Mouse (Mus musculus) embryonic facial prominence, embryonic 10.5 days (tissue): ENCODE results near the gene Gm11238. TPM values are rescaled to one million over a fixed set of nuclear protein-coding genes. Genes with fewer than 3 reads are reported as not detected.
"Not testable (repeated sequence)": the region's sequence is repeated elsewhere in the genome, so short reads cannot be mapped to it uniquely, and the experiment has no call there.

Experiments used
- DNase-seq: peaks from one replicate; pipeline ENCODE4 v3.0.0-alpha.2; 2017; ENCODE audit warnings: low spot score
- H3K27ac ChIP-seq: fragments of 300-500 bp; sonication (generic); replicated peaks from 2 replicates; pipeline ENCODE4 v1.5.1; 2016; ENCODE audit warnings: mild to moderate bottlenecking
- H3K27me3 ChIP-seq: fragments of 300-500 bp; sonication (generic); replicated peaks from 2 replicates; pipeline ENCODE4 v1.6.1; 2016; ENCODE audit warnings: low read depth, mild to moderate bottlenecking; ENCODE audit not compliant: poor library complexity, severe bottlenecking
- H3K36me3 ChIP-seq: fragments of 300-500 bp; sonication (generic); replicated peaks from 2 replicates; pipeline ENCODE4 v1.6.1; 2016; ENCODE audit warnings: mild to moderate bottlenecking, moderate library complexity
- H3K4me1 ChIP-seq: fragments of 300-500 bp; sonication (generic); 2 replicates; pipeline ENCODE4 v1.6.1; 2016
- H3K4me3 ChIP-seq: fragments of 300-500 bp; sonication (generic); 2 replicates; pipeline ENCODE4 v1.5.1; 2016; ENCODE audit warnings: mild to moderate bottlenecking, moderate library complexity
- H3K9me3 ChIP-seq: fragments of 300-500 bp; sonication (generic); 2 replicates; pipeline ENCODE4 v1.6.1; 2016; ENCODE audit warnings: mild to moderate bottlenecking
- WGBS: fragments of 180-500 bp; shearing (Covaris S2); methylation state at CpG from one replicate; pipeline ENCODE4 v1.1.7; 2016; 5-methylcytosine and 5-hydroxymethylcytosine counted together
- polyA plus RNA-seq: library from polyadenylated mRNA; unstranded; fragments of >200 nt; fragmentation: Nextera tagmentation; extraction: Ambion mirVana; gene quantifications from 2 replicates; pipeline ENCODE4 v1.2.1, GENCODE M21; 2016

The Gm11238 gene
- not detected in 2 replicates for polyA plus RNA-seq

- not testable (repeated sequence) for H3K4me3 ChIP-seq, DNase-seq, H3K9me3 ChIP-seq, H3K4me1 ChIP-seq, H3K27me3 ChIP-seq, H3K36me3 ChIP-seq, H3K27ac ChIP-seq
- WGBS = no CpG with 5 or more reads among the region's 3 CpGs
Measured at GRCm38 (mm10) chr4:73607581-73607980, at the start of gene Gm11238. Gene Gm11238, plus strand, starts transcription at chr4:73607881.

GRCm38 (mm10) chr4:73599248-73599647 lies 8.4 kb upstream of the Gm11238 start:
- no peaks in the 10 kb centered on the region for H3K9me3 ChIP-seq
- H3K27ac ChIP-seq = no peak overlapping the region
- H3K27me3 ChIP-seq = no peaks in the 10 kb centered on the region
- H3K4me3 ChIP-seq = no peak overlapping the region
- H3K4me1 ChIP-seq = no peaks in the 10 kb centered on the region
- no peaks in the 10 kb centered on the region for H3K36me3 ChIP-seq
- 10% methylated on average over 3 of the region's 3 CpGs for WGBS
- no peak for DNase-seq

GRCm38 (mm10) chr4:73622684-73623083 lies 15.0 kb downstream of the Gm11238 start, which contains the start of gene Gm11237:
Gene Gm11237, plus strand, starts transcription at chr4:73622984.
- H3K4me1 ChIP-seq, DNase-seq, H3K27me3 ChIP-seq, H3K9me3 ChIP-seq, H3K27ac ChIP-seq, H3K4me3 ChIP-seq, H3K36me3 ChIP-seq: not testable (repeated sequence)
- WGBS = no CpG with 5 or more reads among the region's 3 CpGs

GRCm38 (mm10) chr4:73637821-73638220 lies 30.1 kb downstream of the Gm11238 start, which contains the start of gene Gm11236:
Gene Gm11236, plus strand, starts transcription at chr4:73638121.
- not testable (repeated sequence) for H3K27ac ChIP-seq, H3K4me1 ChIP-seq, H3K4me3 ChIP-seq, H3K9me3 ChIP-seq, H3K27me3 ChIP-seq, H3K36me3 ChIP-seq, DNase-seq
- WGBS = no CpG with 5 or more reads among the region's 4 CpGs

- not testable (repeated sequence) for H3K4me1 ChIP-seq, DNase-seq, H3K27me3 ChIP-seq, H3K36me3 ChIP-seq, H3K27ac ChIP-seq, H3K4me3 ChIP-seq, H3K9me3 ChIP-seq
- 91% methylated on average over 4 of the region's 4 CpGs for WGBS
Measured at GRCm38 (mm10) chr4:73661864-73662263, 54.2 kb downstream of the Gm11238 start.

GRCm38 (mm10) chr4:73668054-73668453 lies 60.4 kb downstream of the Gm11238 start, which contains the start of gene Gm11239:
Gene Gm11239, plus strand, starts transcription at chr4:73668354.
- WGBS = no CpG with 5 or more reads among the region's 4 CpGs
- H3K4me1 ChIP-seq, H3K27ac ChIP-seq, H3K36me3 ChIP-seq, H3K27me3 ChIP-seq, DNase-seq, H3K9me3 ChIP-seq, H3K4me3 ChIP-seq: not testable (repeated sequence)

GRCm38 (mm10) chr4:73683216-73683615 lies 75.5 kb downstream of the Gm11238 start, which contains the start of gene Gm428:
Gene Gm428, plus strand, starts transcription at chr4:73683516.
- not testable (repeated sequence) for H3K36me3 ChIP-seq, H3K4me1 ChIP-seq, H3K9me3 ChIP-seq, H3K27me3 ChIP-seq, H3K27ac ChIP-seq, H3K4me3 ChIP-seq, DNase-seq
- WGBS = 89% methylated on average over 2 of the region's 4 CpGs

Other genes with a start within 250 kb of the Gm11238 start
- not detected in 2 replicates for gene Gm11487, start 202.8 kb upstream of the Gm11238 start, polyA plus RNA-seq
- not detected in 2 replicates for gene Gm11237, start 15.1 kb downstream of the Gm11238 start, polyA plus RNA-seq
- not detected in 2 replicates for gene Gm11236, start 30.2 kb downstream of the Gm11238 start, polyA plus RNA-seq
- not detected in 2 replicates for gene Gm11239, start 60.5 kb downstream of the Gm11238 start, polyA plus RNA-seq
- not detected in 2 replicates for gene Gm428, start 75.6 kb downstream of the Gm11238 start, polyA plus RNA-seq
- 3.2 and 3.9 TPM in 2 replicates for gene Rasef, start 183.1 kb downstream of the Gm11238 start, polyA plus RNA-seq